Mouse (Mus musculus): ENCODE measurements around the gene Cog2.

DNA sequence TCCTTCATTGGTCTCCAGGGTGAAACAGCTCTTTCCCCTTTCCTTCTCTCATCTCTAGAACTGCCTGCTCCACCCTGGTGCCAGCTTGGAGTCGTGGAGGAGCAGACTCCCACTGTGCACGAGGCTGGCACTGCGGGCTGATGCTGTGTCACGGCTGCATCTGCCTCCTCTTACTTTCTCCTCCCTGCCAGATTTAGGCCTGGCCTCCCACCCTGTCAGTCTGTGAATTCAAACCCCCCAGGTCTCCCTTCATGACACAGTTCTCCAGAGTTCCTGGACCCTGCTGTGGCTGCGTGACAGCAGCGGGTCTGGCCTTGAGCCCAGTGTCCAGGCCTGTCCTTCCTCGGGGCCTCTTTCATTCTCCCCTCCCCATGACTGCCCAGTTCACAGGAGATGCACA lies 10.0 kb downstream of the Cog2 start:
- no peak for TF ChIP-seq CTCF (IDR thresholded peaks at IDR 0.05; ENCODE audit: low read depth, low read length)
- no peak for TF ChIP-seq POLR2A (IDR thresholded peaks at IDR 0.05; ENCODE audit: borderline replicate concordance, low read depth, low read length)
